Mouse (Mus musculus) ES-Bruce4 (cell line): Measurements from ENCODE around the gene 4930452B06Rik.

Source experiments
- CTCF ChIP-seq: IDR thresholded peaks from one replicate; pipeline ENCODE4 v1.8.1; 2011; ENCODE audit warnings: low read depth, low read length
- EP300 ChIP-seq: IDR thresholded peaks from 2 replicates; pipeline ENCODE4 v1.6.1; 2011; ENCODE audit warnings: low read depth, low read length; ENCODE audit not compliant: insufficient read depth

DNA sequence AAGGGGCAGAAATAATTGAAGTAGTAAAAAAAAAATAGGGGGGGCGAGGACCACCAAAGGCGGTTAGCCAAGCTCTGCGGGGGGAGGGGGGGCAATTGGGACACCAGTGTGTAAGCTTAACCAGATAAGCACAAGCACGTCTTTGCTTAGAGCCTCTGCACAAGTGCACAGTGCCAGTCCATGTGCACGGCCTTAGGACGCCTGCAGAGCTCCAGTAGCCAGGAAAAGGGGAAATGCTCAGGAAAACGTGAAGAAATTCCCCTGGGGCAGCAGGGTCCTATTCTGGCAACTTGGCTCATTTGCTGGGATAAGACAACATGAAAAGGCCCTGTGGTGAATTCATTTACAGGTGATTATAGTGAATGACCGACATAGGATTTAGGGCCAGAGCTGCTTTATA is 188.7 kb downstream of the 4930452B06Rik start:
- TF ChIP-seq EP300, result no peak
- TF ChIP-seq CTCF, result no peak
